Mouse (Mus musculus) MEL (cell line): ENCODE results near the gene Tomm22. TPM values are rescaled to one million over a fixed set of nuclear protein-coding genes. Genes with fewer than 3 reads are reported as not detected.

Experiments used
- DNase-seq: peaks from one replicate; pipeline ENCODE4 v3.0.0; 2011; ENCODE audit warnings: low read depth, low spot score
- H3K27ac ChIP-seq: 2 replicates; pipeline ENCODE4 v1.5.1; 2012; ENCODE audit warnings: low read depth, mild to moderate bottlenecking, control low read depth, low read length, moderate library complexity; ENCODE audit not compliant: control insufficient read depth
- H3K27me3 ChIP-seq, 2 experiments: fragments of 150-350 bp in 1 of 2; sonication (generic) in 1 of 2; 2 replicates each; pipeline ENCODE4 v1.6.1; 2012; ENCODE audit warnings: low read length in 2 of 2, mild to moderate bottlenecking in 2 of 2, improper control_type of control experiment in 1 of 2, moderate library complexity in 1 of 2; ENCODE audit not compliant: insufficient read depth in 2 of 2, control insufficient read depth in 1 of 2
- H3K36me3 ChIP-seq, 2 experiments: 2 replicates each; pipeline ENCODE4 v1.6.1; 2012 to 2014; ENCODE audit warnings: low read length in 2 of 2, improper control_type of control experiment in 1 of 2, inconsistent platforms in 1 of 2, mild to moderate bottlenecking in 1 of 2; ENCODE audit not compliant: insufficient read depth in 2 of 2, control insufficient read depth in 1 of 2
- H3K4me1 ChIP-seq, 2 experiments: fragments of 150-350 bp in 1 of 2; sonication (generic) in 1 of 2; 2 replicates each; pipeline ENCODE4 v1.6.1; 2012; ENCODE audit warnings: low read length in 2 of 2, improper control_type of control experiment in 1 of 2, mild to moderate bottlenecking in 1 of 2; ENCODE audit not compliant: insufficient read depth in 2 of 2, control insufficient read depth in 1 of 2
- H3K4me3 ChIP-seq, 2 experiments: fragments of 150-350 bp in 1 of 2; sonication (generic) in 1 of 2; 2 replicates each; pipeline ENCODE4 v1.5.1; 2012; ENCODE audit warnings: low read depth in 2 of 2, low read length in 2 of 2, mild to moderate bottlenecking in 2 of 2, moderate library complexity in 2 of 2, control low read depth in 1 of 2, improper control_type of control experiment in 1 of 2; ENCODE audit not compliant: control insufficient read depth in 1 of 2, insufficient read depth in 1 of 2
- H3K79me2 ChIP-seq: 2 replicates; pipeline ENCODE4 v1.6.1; 2012; ENCODE audit warnings: mild to moderate bottlenecking, low read length, moderate library complexity; ENCODE audit not compliant: control insufficient read depth, poor library complexity, insufficient read depth
- H3K9ac ChIP-seq: 2 replicates; pipeline ENCODE4 v1.6.1; 2012; ENCODE audit warnings: low read depth, mild to moderate bottlenecking, control low read depth, low read length, moderate library complexity; ENCODE audit not compliant: control insufficient read depth, poor library complexity, severe bottlenecking
- H3K9me3 ChIP-seq: fragments of 150-350 bp; sonication (generic); replicated peaks from 2 replicates; pipeline ENCODE4 v1.6.1; 2012; ENCODE audit warnings: mild to moderate bottlenecking, low read length, improper control_type of control experiment, moderate library complexity; ENCODE audit not compliant: insufficient read depth
- BHLHE40 ChIP-seq: IDR thresholded peaks from 2 replicates; pipeline ENCODE4 v1.6.1; 2012; ENCODE audit warnings: low read depth, mild to moderate bottlenecking, inconsistent platforms, low read length, improper control_type of control experiment, borderline replicate concordance
- ETS1 ChIP-seq: IDR thresholded peaks from 2 replicates; pipeline ENCODE4 v1.6.1; 2012; ENCODE audit warnings: low read depth, mild to moderate bottlenecking, inconsistent platforms, low read length, improper control_type of control experiment, moderate library complexity
- JUND ChIP-seq: IDR thresholded peaks from 2 replicates; pipeline ENCODE4 v1.6.1; 2011; ENCODE audit warnings: low read depth, mild to moderate bottlenecking, improper control_type of control experiment, low read length
- MEF2A ChIP-seq: IDR thresholded peaks from 2 replicates; pipeline ENCODE4 v1.6.1; 2014; ENCODE audit warnings: low read depth, mild to moderate bottlenecking, inconsistent platforms, low read length, improper control_type of control experiment; ENCODE audit not compliant: poor library complexity, insufficient replicate concordance, severe bottlenecking; ENCODE audit errors: extremely low read depth
- MXI1 ChIP-seq: IDR thresholded peaks from 2 replicates; pipeline ENCODE4 v1.6.1; 2011; ENCODE audit warnings: mild to moderate bottlenecking, low read depth, low read length, improper control_type of control experiment
- MYB ChIP-seq: IDR thresholded peaks from 2 replicates; pipeline ENCODE4 v1.6.1; 2011; ENCODE audit warnings: mild to moderate bottlenecking, low read depth, low read length, improper control_type of control experiment
- TBP ChIP-seq: IDR thresholded peaks from 2 replicates; pipeline ENCODE4 v1.8.0; 2011; ENCODE audit warnings: low read depth, low read length, improper control_type of control experiment
- TCF12 ChIP-seq: IDR thresholded peaks from 2 replicates; pipeline ENCODE4 v1.6.1; 2014; ENCODE audit warnings: low read depth, mild to moderate bottlenecking, inconsistent platforms, low read length, improper control_type of control experiment, moderate library complexity
- UBTF ChIP-seq: IDR thresholded peaks from 2 replicates; pipeline ENCODE4 v1.6.1; 2012; ENCODE audit warnings: low read depth, mild to moderate bottlenecking, inconsistent platforms, low read length, improper control_type of control experiment, moderate library complexity, borderline replicate concordance; ENCODE audit not compliant: insufficient read depth
- USF1 ChIP-seq: IDR thresholded peaks from 2 replicates; pipeline ENCODE4 v1.6.1; 2014; ENCODE audit warnings: low read depth, mild to moderate bottlenecking, inconsistent platforms, low read length, improper control_type of control experiment, moderate library complexity
- USF2 ChIP-seq, 2 experiments: IDR thresholded peaks; 2 replicates each; pipeline ENCODE4 v1.6.1; 2011 to 2012; ENCODE audit warnings: improper control_type of control experiment in 2 of 2, low read length in 2 of 2, borderline replicate concordance in 1 of 2, inconsistent platforms in 1 of 2, low read depth in 1 of 2, mild to moderate bottlenecking in 1 of 2; ENCODE audit not compliant: insufficient read depth in 1 of 2
- polyA plus RNA-seq, 2 experiments: library from polyadenylated mRNA; stranded (reverse) in 1 of 2; unstranded in 1 of 2; fragments of >175 nt in 1 of 2; fragments of >200 nt in 1 of 2; gene quantifications; 2 replicates each; pipeline versions ENCODE4 v1.2.1 to v1.2.4; 2012; ENCODE audit warnings: low replicate concordance in 2 of 2, low read depth in 1 of 2; ENCODE audit not compliant: insufficient read length in 2 of 2, insufficient read depth in 1 of 2, missing spikeins in 1 of 2
- total RNA-seq: library from RNA; depleted of rRNA; stranded (reverse); fragments of 300-350 nt; gene quantifications from 2 replicates; pipeline ENCODE4 v1.2.3, GENCODE M21; 2012

The Tomm22 gene
- total and polyA plus RNA-seq, 3 experiments, result 174 to 829 (median 281) TPM

DNA sequence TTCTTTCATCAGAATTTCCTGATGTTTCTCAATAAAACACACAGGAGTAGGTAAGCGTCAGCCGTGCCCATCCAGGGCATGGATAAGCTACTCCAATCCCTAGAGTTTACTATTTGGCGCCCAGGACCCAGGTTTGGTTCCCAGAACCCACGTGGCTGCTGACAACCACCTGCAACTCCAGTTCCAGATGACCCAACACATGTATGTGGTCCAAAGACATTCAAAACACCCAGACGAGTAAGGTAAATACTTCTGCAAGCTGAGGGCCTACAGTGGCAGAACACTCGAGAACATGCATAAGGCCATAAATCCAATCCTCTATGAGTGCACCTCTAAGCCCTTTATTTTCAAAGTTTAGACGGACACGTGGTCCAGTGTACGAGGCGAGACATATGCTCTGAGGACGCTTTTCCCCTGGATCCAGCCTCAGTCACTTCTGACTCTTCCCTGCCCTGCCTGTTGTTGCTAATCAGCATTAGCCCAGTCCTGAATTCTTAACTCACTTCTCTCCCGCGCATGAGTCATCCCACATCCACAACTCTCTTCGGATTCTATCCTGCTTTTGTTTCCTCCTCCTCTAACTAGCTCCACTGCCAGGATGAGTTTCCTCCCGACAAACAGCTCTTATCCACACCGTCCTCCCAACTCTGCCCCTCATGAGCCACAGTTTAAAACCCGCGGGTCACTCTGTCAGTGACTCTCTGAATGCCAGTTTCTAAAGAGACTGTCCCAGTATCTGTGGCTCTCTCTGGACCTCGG lies 13.2 kb downstream of the Tomm22 start (continued):
- TF ChIP-seq MYB (no peak), JUND (0 out of 2 replicates have a peak, but pooled peaks have one; percentile 13), TCF12 (no peak)

DNA sequence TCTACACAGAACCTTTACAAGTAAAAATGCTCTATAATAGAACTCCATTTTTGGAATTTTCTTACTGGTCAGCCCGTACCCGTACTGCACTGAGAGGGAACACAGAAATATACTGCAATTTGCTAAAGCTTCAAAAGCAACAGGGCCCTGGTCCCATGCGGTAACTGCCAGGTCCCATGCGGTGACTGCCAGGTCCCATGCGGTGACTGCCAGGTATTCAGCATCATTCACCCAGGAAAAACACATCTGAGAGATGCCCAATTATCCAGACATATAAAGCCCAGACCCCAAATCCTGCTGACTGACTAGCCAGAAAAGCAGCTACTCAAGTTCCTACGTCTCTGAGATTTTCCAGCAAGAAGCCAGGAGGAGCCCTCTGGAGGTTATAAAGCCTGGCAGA lies 14.0 kb downstream of the Tomm22 start:
- peaks cover 2 to 34% of the 10 kb centered on the region in 2 experiments; a peak in 3 of 4 replicates for H3K36me3 ChIP-seq
- peaks cover 6 to 29% of the 10 kb centered on the region in 2 experiments for H3K4me1 ChIP-seq
- no peaks in the 10 kb centered on the region for H3K9me3 ChIP-seq
- DNase-seq, result no peak
- peak overlapping the region; percentile 93 to 96 for H3K4me3 ChIP-seq
- TF ChIP-seq USF2 (IDR thresholded peaks at IDR 0.05; ENCODE audit: borderline replicate concordance in 1 of 2, insufficient read depth in 1 of 2, low read depth in 1 of 2, low read length in 2 of 2) (no peak), MXI1 (0 out of 2 replicates have a peak, but pooled peaks have one; percentile 0)
- H3K27me3 ChIP-seq, result no peaks in the 10 kb centered on the region
- peaks cover 75% of the 10 kb centered on the region for H3K79me2 ChIP-seq
- H3K27ac ChIP-seq, result no peak overlapping the region
- peak overlapping the region; percentile 97 for H3K9ac ChIP-seq

DNA sequence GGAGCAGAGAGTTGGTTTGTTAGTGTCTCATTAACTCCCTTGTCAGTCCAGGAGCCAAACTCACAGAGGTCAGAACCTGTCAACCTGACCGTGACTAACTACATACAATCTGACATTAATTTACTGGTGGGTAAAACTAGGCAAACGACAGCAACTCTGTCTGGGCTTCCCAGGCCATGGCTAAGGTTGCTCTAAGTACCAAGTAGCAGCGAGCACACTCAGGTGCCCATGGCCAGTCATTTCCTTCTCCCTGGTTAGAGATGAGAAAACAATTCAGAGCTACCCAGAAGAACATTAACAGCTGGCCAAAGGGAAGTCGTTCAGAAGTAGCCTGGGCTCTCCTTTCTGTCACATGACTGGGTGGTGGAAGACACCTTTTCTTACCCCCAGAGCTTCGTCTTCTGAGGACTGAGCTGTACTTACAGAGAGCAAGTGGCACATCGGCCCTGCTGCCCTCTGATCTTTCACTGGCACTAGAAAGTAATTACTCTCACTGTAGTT lies 14.5 kb downstream of the Tomm22 start:
- Histone ChIP-seq H3K79me2 (peaks cover 72% of the 10 kb centered on the region), H3K4me1 (peaks cover 6 to 29% of the 10 kb centered on the region in 2 experiments), H3K9ac (peak overlapping the region; percentile 97), H3K4me3 (peak overlapping the region; percentile 93 to 96), H3K27ac (peak overlapping the region; percentile 84), H3K27me3 (no peaks in the 10 kb centered on the region), H3K36me3 (peaks cover 2 to 34% of the 10 kb centered on the region in 2 experiments; a peak in 3 of 4 replicates), H3K9me3 (no peaks in the 10 kb centered on the region)
- peak; percentile 53 for DNase-seq
- no peak for TF ChIP-seq BHLHE40
- no peak for TF ChIP-seq UBTF
- no peak for TF ChIP-seq USF2 (IDR thresholded peaks at IDR 0.05; ENCODE audit: borderline replicate concordance in 1 of 2, insufficient read depth in 1 of 2, low read depth in 1 of 2, low read length in 2 of 2)
- TF ChIP-seq TBP, result 0 out of 2 replicates have a peak, but pooled peaks have one; percentile 17
- peak; percentile 78 for TF ChIP-seq USF1
- peak; percentile 13; the same call in 1 of the 2 replicates for TF ChIP-seq ETS1
- TF ChIP-seq MEF2A, result no peak
